9 mouse cellular contexts compared by ENCODE assay signal in genomic region chr13:98393356-98394070, GRCm38 (mm10). TPM values are rescaled to one million over a fixed set of nuclear protein-coding genes. Genes with fewer than 3 reads are reported as not detected.
DNase-seq lines count a peak whose midpoint lies in the region; ATAC-seq and TF ChIP-seq lines count a peak whose summit lies in the region.
"Had no signal": no experiment of that assay in that cellular context is flagged by ENCODE, and none has a peak within 500 bp of the region (broad histone marks: within the 10 kb centered on the region; RNA-seq: fewer than 3 reads in every experiment).

No protein-coding gene starts in this region.

- H3K36me3 ChIP-seq in forebrain, embryonic 14.5 days (ENCODE audit: control insufficient read depth, insufficient read depth, low read length): no peaks in the 10 kb centered on the region
- no peaks in the 10 kb centered on the region for H3K36me3 ChIP-seq in forebrain, embryonic 11.5 days (ENCODE audit: control insufficient read depth, insufficient read depth, low read length)
- H3K36me3 ChIP-seq in lung, embryonic 14.5 days (ENCODE audit: insufficient read depth): no peaks in the 10 kb centered on the region
- no peaks in the 10 kb centered on the region for H3K36me3 ChIP-seq in kidney, embryonic 14.5 days (ENCODE audit: control insufficient read depth, insufficient read depth, low read length)
- no peaks in the 10 kb centered on the region for H3K36me3 ChIP-seq in limb, embryonic 15.5 days

- peak; percentile 49 for DNase-seq in forebrain, embryonic 14.5 days (ENCODE audit: low spot score)
- DNase-seq in forebrain, embryonic 11.5 days (ENCODE audit: low spot score): no peak
- peak; percentile 35 for DNase-seq in lung, embryonic 14.5 days
- no peak for DNase-seq in lung, postnatal 10 days
- DNase-seq in gastrocnemius, adult 18-20 months (ENCODE audit: low spot score): no peak

- H3K27ac ChIP-seq in forebrain, embryonic 14.5 days (ENCODE audit: low read depth, low read length): no peak overlapping the region
- no peak overlapping the region for H3K27ac ChIP-seq in forebrain, embryonic 11.5 days (ENCODE audit: low read depth, low read length)
- no peak overlapping the region for H3K27ac ChIP-seq in lung, embryonic 14.5 days (ENCODE audit: low read depth)
- peak overlapping the region; percentile 93; the same call in 1 of the 2 replicates for H3K27ac ChIP-seq in kidney, embryonic 14.5 days (ENCODE audit: low read depth, low read length)
- H3K27ac ChIP-seq in limb, embryonic 15.5 days: no peak overlapping the region

- TF ChIP-seq CTCF in lung, embryonic 14.5 days (IDR thresholded peaks at IDR 0.05; ENCODE audit: low read depth): no peak

- H3K27me3 ChIP-seq in forebrain, embryonic 14.5 days (replicated peaks; ENCODE audit: control insufficient read depth, insufficient read depth, low read length): peaks cover 56% of the 10 kb centered on the region
- H3K27me3 ChIP-seq in forebrain, embryonic 11.5 days (ENCODE audit: control insufficient read depth, insufficient read depth, low read length): peaks cover 47% of the 10 kb centered on the region
- H3K27me3 ChIP-seq in lung, embryonic 14.5 days (ENCODE audit: insufficient read depth, low read length): peaks cover 56% of the 10 kb centered on the region
- peaks cover 14% of the 10 kb centered on the region; the same call in 1 of the 2 replicates for H3K27me3 ChIP-seq in kidney, embryonic 14.5 days (ENCODE audit: control insufficient read depth, insufficient read depth, low read length)
- H3K27me3 ChIP-seq in limb, embryonic 15.5 days: peaks cover 65% of the 10 kb centered on the region

- no peaks in the 10 kb centered on the region; the same call in 1 of the 2 replicates for H3K4me1 ChIP-seq in forebrain, embryonic 14.5 days (ENCODE audit: control insufficient read depth, insufficient read depth, low read length)
- H3K4me1 ChIP-seq in forebrain, embryonic 11.5 days (replicated peaks; ENCODE audit: control insufficient read depth, insufficient read depth, low read length): peaks cover 7% of the 10 kb centered on the region; the same call in 1 of the 2 replicates
- no peaks in the 10 kb centered on the region for H3K4me1 ChIP-seq in lung, embryonic 14.5 days (ENCODE audit: insufficient read depth)
- H3K4me1 ChIP-seq in kidney, embryonic 14.5 days (ENCODE audit: control insufficient read depth, insufficient read depth, low read length): peaks cover 14% of the 10 kb centered on the region; the same call in 1 of the 2 replicates
- H3K4me1 ChIP-seq in limb, embryonic 15.5 days: peaks cover 34% of the 10 kb centered on the region

- H3K9me3 ChIP-seq in forebrain, embryonic 14.5 days (replicated peaks; ENCODE audit: control insufficient read depth, low read length): no peaks in the 10 kb centered on the region
- H3K9me3 ChIP-seq in forebrain, embryonic 11.5 days (ENCODE audit: control insufficient read depth, low read length): no peaks in the 10 kb centered on the region
- H3K9me3 ChIP-seq in lung, embryonic 14.5 days (ENCODE audit: low read depth, low read length): no peaks in the 10 kb centered on the region
- no peaks in the 10 kb centered on the region for H3K9me3 ChIP-seq in kidney, embryonic 14.5 days (ENCODE audit: control insufficient read depth, low read length)
- no peaks in the 10 kb centered on the region for H3K9me3 ChIP-seq in limb, embryonic 15.5 days

- no peak for ATAC-seq in forebrain, embryonic 14.5 days
- no peak for ATAC-seq in forebrain, embryonic 11.5 days (replicated peaks; ENCODE audit: low FRiP score)
- ATAC-seq in lung, embryonic 14.5 days (ENCODE audit: insufficient read depth): no peak
- peak; percentile 73 for ATAC-seq in kidney, embryonic 14.5 days (ENCODE audit: low FRiP score, low TSS enrichment)
- ATAC-seq in limb, embryonic 15.5 days (ENCODE audit: insufficient number of reproducible peaks, low FRiP score, low TSS enrichment, low read depth): peak; percentile 31; the same call in 1 of the 2 replicates
- no peak for ATAC-seq in inflammation-experienced regulatory T-cells, adult 6 months

- H3K9ac ChIP-seq in forebrain, embryonic 14.5 days (ENCODE audit: low read length): no peak overlapping the region
- no peak overlapping the region for H3K9ac ChIP-seq in forebrain, embryonic 11.5 days (ENCODE audit: low read length)
- H3K9ac ChIP-seq in lung, embryonic 14.5 days: no peak overlapping the region
- H3K9ac ChIP-seq in kidney, embryonic 14.5 days (ENCODE audit: low read depth, low read length): no peak overlapping the region; the same call in 1 of the 2 replicates
- H3K9ac ChIP-seq in limb, embryonic 15.5 days: no peak overlapping the region

- 35% methylated on average over 10 of the region's 10 CpGs for WGBS in forebrain, embryonic 14.5 days
- WGBS in forebrain, embryonic 11.5 days: 38% methylated on average over 10 of the region's 10 CpGs
- 17% methylated on average over 10 of the region's 10 CpGs for WGBS in lung, embryonic 14.5 days
- WGBS in kidney, embryonic 14.5 days: 10% methylated on average over 10 of the region's 10 CpGs
- WGBS in limb, embryonic 15.5 days: 18% methylated on average over 10 of the region's 10 CpGs

- H3K4me3 ChIP-seq in forebrain, embryonic 14.5 days (ENCODE audit: low read depth, low read length): no peak overlapping the region
- H3K4me3 ChIP-seq in forebrain, embryonic 11.5 days (ENCODE audit: low read depth, low read length): no peak overlapping the region
- H3K4me3 ChIP-seq in lung, embryonic 14.5 days (ENCODE audit: low read depth, low read length): no peak overlapping the region
- no peak overlapping the region for H3K4me3 ChIP-seq in kidney, embryonic 14.5 days (ENCODE audit: low read length)
- no peak overlapping the region for H3K4me3 ChIP-seq in limb, embryonic 15.5 days

- no peak overlapping the region for H3K4me2 ChIP-seq in forebrain, embryonic 14.5 days (ENCODE audit: low read length)
- no peak overlapping the region for H3K4me2 ChIP-seq in forebrain, embryonic 11.5 days (ENCODE audit: low read depth, low read length, severe bottlenecking)
- no peak overlapping the region for H3K4me2 ChIP-seq in lung, embryonic 14.5 days
- H3K4me2 ChIP-seq in kidney, embryonic 14.5 days (replicated peaks; ENCODE audit: low read depth, low read length): no peak overlapping the region
- H3K4me2 ChIP-seq in limb, embryonic 15.5 days: no peak overlapping the region

RNA-seq across cellular contexts. Expression of gene Foxd1, which starts 39.5 kb away (rescaled TPM):
- polyA plus RNA-seq in forebrain, embryonic 14.5 days (2014; fragmentation: Nextera tagmentation; extraction: Ambion mirVana): 0.75 and 0.76 TPM in 2 replicates
- polyA plus RNA-seq in forebrain, embryonic 11.5 days (2014; fragmentation: Nextera tagmentation; extraction: Ambion mirVana): 4.4 and 4.8 TPM in 2 replicates
- not detected in 2 replicates for polyA plus RNA-seq in lung, embryonic 14.5 days (2014; fragmentation: Nextera tagmentation; extraction: Ambion mirVana)
- 8.5 and 12.8 TPM in 2 replicates for polyA plus RNA-seq in kidney, embryonic 14.5 days (2014; fragmentation: Nextera tagmentation; extraction: Ambion mirVana)
- polyA plus RNA-seq in limb, embryonic 15.5 days (2015; fragmentation: Nextera tagmentation; extraction: Ambion mirVana): 0.29 TPM in 2 replicates
- polyA plus RNA-seq in inflammation-experienced regulatory T-cells, adult 6 months (2017; shearing (Covaris generic)): not detected
- total RNA-seq in gastrocnemius, adult 18-20 months (2021): under 1 TPM in 1 of 2 experiments, not detected in 1; 0.12 TPM
- polyA plus RNA-seq: testis, adult 2 months had no signal

Comparison
In these comparisons a context has a peak if more than half of its experiments do, and no peak if none do; other contexts are left out.
1. DNase-seq: peak in forebrain, embryonic 14.5 days (single experiment) and lung, embryonic 14.5 days (single experiment); none in forebrain, embryonic 11.5 days (single experiment), lung, postnatal 10 days (single experiment) and gastrocnemius, adult 18-20 months (single experiment).
2. ATAC-seq: peak in kidney, embryonic 14.5 days (single experiment) and limb, embryonic 15.5 days (single experiment); none in forebrain, embryonic 14.5 days (single experiment), forebrain, embryonic 11.5 days (single experiment), lung, embryonic 14.5 days (single experiment) and inflammation-experienced regulatory T-cells, adult 6 months (single experiment).